Comparison of ENCODE assay signal across 15 mouse cellular contexts in genomic region chr16:92637033-92637432, GRCm38 (mm10).
"Had no signal": no experiment of that assay in that cellular context is flagged by ENCODE, and none has a peak within 500 bp of the region (broad histone marks: within the 10 kb centered on the region; RNA-seq: fewer than 3 reads in every experiment).

No protein-coding gene starts in this region.

- H3K9ac ChIP-seq: limb, embryonic 12.5 days; liver, embryonic 15.5 days; stomach, embryonic 15.5 days had no signal

- ATAC-seq: lung, postnatal 0 days; midbrain, embryonic 16.5 days had no signal

- DNase-seq: kidney, adult 9 months; kidney, postnatal 10 days; kidney, postnatal 4 days; lung, adult 2 months; lung, postnatal 36 days; right cerebral cortex, postnatal 14 days; thymus, postnatal 36 days had no signal

- H3K4me3 ChIP-seq: layer of hippocampus, adult 2 months; limb, embryonic 12.5 days; liver, embryonic 15.5 days; stomach, embryonic 15.5 days had no signal

- H3K4me1 ChIP-seq: liver, embryonic 15.5 days had no signal

- H3K4me2 ChIP-seq: limb, embryonic 12.5 days; liver, embryonic 11.5 days; liver, embryonic 15.5 days; midbrain, embryonic 11.5 days; stomach, embryonic 15.5 days had no signal

- H3K27ac ChIP-seq: layer of hippocampus, adult 2 months; limb, embryonic 12.5 days; liver, embryonic 15.5 days; stomach, embryonic 15.5 days had no signal

- H3K9me3 ChIP-seq: limb, embryonic 12.5 days; liver, embryonic 15.5 days; stomach, embryonic 15.5 days had no signal

- H3K27me3 ChIP-seq: limb, embryonic 12.5 days; liver, embryonic 15.5 days; stomach, embryonic 15.5 days had no signal

- H3K36me3 ChIP-seq: limb, embryonic 12.5 days; stomach, embryonic 15.5 days had no signal
